Mouse (Mus musculus) forebrain, embryonic 15.5 days (tissue): ENCODE measurements around the gene Hist1h4c. TPM values are rescaled to one million over a fixed set of nuclear protein-coding genes. Genes with fewer than 3 reads are reported as not detected.
A peak's percentile ranks its signal among the peaks of the same experiment; 100 is the strongest.
"Not testable (repeated sequence)": the region's sequence is repeated elsewhere in the genome, so short reads cannot be mapped to it uniquely, and the experiment has no call there.

ENCODE experiments used
- ATAC-seq: fragments of 200-750 bp; cut with Nextera tagmentation; replicated peaks from 2 replicates; pipeline ENCODE4 v1.8.0; 2017; ENCODE audit warnings: mild to moderate bottlenecking, moderate TSS enrichment, moderate library complexity
- H3K27ac ChIP-seq: fragments of 300-500 bp; sonication (generic); replicated peaks from 2 replicates; pipeline ENCODE4 v1.5.1; 2015; ENCODE audit warnings: mild to moderate bottlenecking, inconsistent platforms
- H3K27me3 ChIP-seq: fragments of 300-500 bp; sonication (generic); 2 replicates; pipeline ENCODE4 v1.6.1; 2015; ENCODE audit warnings: inconsistent platforms
- H3K36me3 ChIP-seq: fragments of 300-500 bp; sonication (generic); 2 replicates; pipeline ENCODE4 v1.6.1; 2015; ENCODE audit warnings: mild to moderate bottlenecking, inconsistent platforms
- H3K4me1 ChIP-seq: fragments of 300-500 bp; sonication (generic); 2 replicates; pipeline ENCODE4 v1.6.1; 2015; ENCODE audit warnings: inconsistent platforms
- H3K4me2 ChIP-seq: fragments of 300-500 bp; sonication (generic); replicated peaks from 2 replicates; pipeline ENCODE4 v1.6.1; 2015; ENCODE audit warnings: mild to moderate bottlenecking, inconsistent platforms
- H3K4me3 ChIP-seq: fragments of 300-500 bp; sonication (generic); 2 replicates; pipeline ENCODE4 v1.5.1; 2015; ENCODE audit warnings: mild to moderate bottlenecking, inconsistent platforms
- H3K9ac ChIP-seq: fragments of 300-500 bp; sonication (generic); replicated peaks from 2 replicates; pipeline ENCODE4 v1.6.1; 2015; ENCODE audit warnings: mild to moderate bottlenecking, inconsistent platforms
- H3K9me3 ChIP-seq: fragments of 300-500 bp; sonication (generic); 2 replicates; pipeline ENCODE4 v1.6.1; 2016; ENCODE audit warnings: inconsistent platforms
- WGBS: fragments of 180-500 bp; shearing (Covaris S2); methylation state at CpG from one replicate; pipeline ENCODE4 v1.1.7; 2015; ENCODE audit warnings: mixed read lengths; 5-methylcytosine and 5-hydroxymethylcytosine counted together
- polyA plus RNA-seq: library from polyadenylated mRNA; unstranded; fragments of >200 nt; fragmentation: Nextera tagmentation; extraction: Ambion mirVana; gene quantifications from 2 replicates; pipeline ENCODE4 v1.2.1, GENCODE M21; 2015

Hist1h4c gene
- polyA plus RNA-seq, 1 experiment from 2014 or later = 4.4 TPM

- Histone ChIP-seq H3K27me3 (no peaks in the 10 kb centered on the region), H3K4me3 (no peak overlapping the region), H3K9ac (no peak overlapping the region), H3K27ac (no peak overlapping the region), H3K36me3 (no peaks in the 10 kb centered on the region), H3K4me2 (no peak overlapping the region), H3K9me3 (no peaks in the 10 kb centered on the region), H3K4me1 (no peaks in the 10 kb centered on the region)
- 90% methylated on average over 4 of the region's 4 CpGs for WGBS
- no peak for ATAC-seq
These were observed 26.0 kb upstream of the Hist1h4c start for GRCm38 (mm10) chr13:23724239-23724638.

DNA sequence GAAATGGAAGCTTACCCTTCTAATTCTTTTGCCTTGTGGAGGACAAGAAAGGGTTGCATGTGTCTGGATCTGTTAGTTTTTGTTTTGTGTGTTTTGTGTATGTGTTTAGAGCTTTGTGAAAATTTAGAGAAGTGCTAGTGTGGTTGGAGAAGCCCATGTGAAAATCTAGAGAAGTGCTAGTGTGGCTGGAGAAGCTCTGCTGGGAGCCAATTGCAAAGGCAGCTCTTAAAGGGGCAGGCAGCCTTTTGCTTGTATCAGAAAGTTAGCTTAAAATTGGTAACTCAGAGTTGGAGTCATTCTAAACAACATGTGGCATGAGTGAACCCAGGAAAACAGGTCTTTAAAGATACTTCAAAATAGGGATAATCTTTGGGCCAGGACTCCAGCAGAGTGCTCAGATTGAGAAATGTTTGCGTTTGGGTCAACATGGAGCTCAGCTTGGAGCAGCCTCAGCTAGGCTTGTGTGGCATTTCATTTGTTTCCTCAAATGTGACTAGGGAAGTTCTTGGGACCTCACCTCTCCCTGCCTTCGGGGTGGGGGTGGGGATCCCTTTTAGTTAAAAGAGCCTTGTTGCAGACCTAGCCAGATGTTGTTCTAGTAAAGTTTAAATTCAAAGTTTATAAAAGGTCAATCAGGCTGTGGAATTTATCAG is 19.5 kb upstream of the Hist1h4c start:
- not testable (repeated sequence) for H3K27me3 ChIP-seq, H3K36me3 ChIP-seq, H3K27ac ChIP-seq, ATAC-seq, H3K4me2 ChIP-seq, H3K4me3 ChIP-seq, H3K4me1 ChIP-seq, H3K9me3 ChIP-seq, H3K9ac ChIP-seq
- WGBS = 10% methylated on average over 2 of the region's 2 CpGs

- H3K27ac ChIP-seq = no peak overlapping the region
- WGBS = 63% methylated on average over 11 of the region's 11 CpGs
- H3K9ac ChIP-seq = no peak overlapping the region
- no peak overlapping the region for H3K4me2 ChIP-seq
- no peaks in the 10 kb centered on the region for H3K27me3 ChIP-seq
- no peak for ATAC-seq
- no peak overlapping the region for H3K4me3 ChIP-seq
- H3K9me3 ChIP-seq = no peaks in the 10 kb centered on the region
- no peaks in the 10 kb centered on the region for H3K36me3 ChIP-seq
- no peaks in the 10 kb centered on the region for H3K4me1 ChIP-seq
These were observed 18.9 kb upstream of the Hist1h4c start for GRCm38 (mm10) chr13:23717176-23717575.

DNA sequence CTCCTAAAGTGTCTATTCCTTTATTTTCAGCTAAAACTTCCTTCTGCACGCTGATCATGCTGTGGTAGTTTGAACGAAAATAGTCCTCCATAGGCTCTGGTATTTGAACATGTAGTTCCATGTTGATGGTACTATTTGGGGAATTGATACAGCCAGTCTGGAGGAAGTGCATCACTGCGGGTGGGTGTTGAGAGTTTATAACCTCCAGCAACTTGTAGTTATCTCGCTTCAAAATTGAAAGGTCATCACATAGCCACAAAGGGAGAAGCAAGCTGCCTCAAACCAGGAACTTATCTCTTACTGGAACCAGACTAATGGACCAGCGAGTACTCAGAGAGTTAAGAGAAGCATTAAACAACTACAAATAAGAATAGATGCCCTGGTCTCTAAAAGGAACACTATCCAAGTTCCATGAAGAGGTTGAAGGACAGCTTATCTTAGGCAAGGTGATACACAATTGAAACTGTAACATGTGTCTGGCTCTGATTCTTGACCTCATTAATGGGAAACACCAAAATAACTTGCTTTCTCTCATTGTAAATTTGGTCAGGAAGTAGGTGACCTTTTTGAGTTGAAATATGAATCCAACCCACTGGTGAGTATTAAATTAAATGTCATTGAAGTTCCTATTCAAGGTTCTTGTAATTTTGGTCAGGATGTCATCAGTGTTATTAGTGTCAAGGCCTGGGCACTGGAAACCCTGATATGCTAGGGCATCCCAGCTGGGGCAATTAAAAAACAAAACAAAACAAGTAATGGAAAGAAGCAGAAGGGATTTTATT is 18.2 kb upstream of the Hist1h4c start:
- Histone ChIP-seq H3K4me1 (no peaks in the 10 kb centered on the region), H3K9me3 (no peaks in the 10 kb centered on the region), H3K9ac (no peak overlapping the region), H3K36me3 (no peaks in the 10 kb centered on the region), H3K4me3 (no peak overlapping the region), H3K4me2 (no peak overlapping the region), H3K27me3 (no peaks in the 10 kb centered on the region), H3K27ac (no peak overlapping the region)
- ATAC-seq = no peak
- 86% methylated on average over 5 of the region's 5 CpGs for WGBS

GRCm38 (mm10) chr13:23710374-23711089 is 12.3 kb upstream of the Hist1h4c start, which contains the start of gene Hfe:
Hfe (minus strand) TSS chr13:23710854.
- ATAC-seq = peak; percentile 58; the same call in 1 of the 2 replicates

GRCm38 (mm10) chr13:23709714-23710373 is 11.6 kb upstream of the Hist1h4c start:
- ATAC-seq = peak; percentile 26; the same call in 1 of the 2 replicates
- Histone ChIP-seq H3K4me2 (peak overlapping the region; percentile 48), H3K4me3 (peak overlapping the region; percentile 33), H3K27ac (no peak overlapping the region), H3K4me1 (peaks cover 16% of the 10 kb centered on the region), H3K9ac (peak overlapping the region; percentile 43), H3K27me3 (no peaks in the 10 kb centered on the region; the same call in 1 of the 2 replicates), H3K36me3 (no peaks in the 10 kb centered on the region), H3K9me3 (no peaks in the 10 kb centered on the region)
- WGBS = 15% methylated on average over 15 of the region's 15 CpGs

More at GRCm38 (mm10) chr13:23710374-23711089, 12.3 kb upstream of the Hist1h4c start, which contains the start of gene Hfe:
- Histone ChIP-seq H3K27me3 (no peaks in the 10 kb centered on the region; the same call in 1 of the 2 replicates), H3K9ac (peak within 1 kb of the TSS; percentile 43), H3K4me2 (peak within 1 kb of the TSS; percentile 48), H3K4me3 (peak within 1 kb of the TSS; percentile 33), H3K9me3 (no peaks in the 10 kb centered on the region), H3K27ac (no peak within 1 kb of the TSS), H3K4me1 (peaks cover 16% of the 10 kb centered on the region), H3K36me3 (no peaks in the 10 kb centered on the region)
- 5% methylated on average over 17 of the region's 17 CpGs for WGBS

DNA sequence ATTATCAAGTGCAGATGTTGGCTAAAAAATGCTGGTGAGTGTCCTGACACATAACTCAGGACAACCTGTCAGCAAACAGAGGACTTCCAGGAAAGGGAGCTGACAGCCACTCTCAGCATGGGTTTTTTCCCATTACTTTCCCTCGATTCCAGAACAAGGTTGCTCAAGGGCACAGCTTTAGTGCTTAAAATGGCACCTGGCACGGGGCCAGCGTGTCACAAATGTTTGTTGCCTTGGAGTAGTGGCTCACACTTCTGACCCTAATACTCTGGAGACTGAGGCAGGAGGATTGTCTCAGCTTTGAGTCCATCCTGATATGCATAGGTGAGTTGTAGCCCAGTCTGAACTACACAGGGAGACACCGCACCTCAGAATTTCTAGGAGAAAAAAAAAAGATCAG is 10.4 kb upstream of the Hist1h4c start:
- no peaks in the 10 kb centered on the region for H3K36me3 ChIP-seq
- ATAC-seq = no peak
- no peak overlapping the region for H3K4me3 ChIP-seq
- H3K9me3 ChIP-seq = no peaks in the 10 kb centered on the region
- H3K9ac ChIP-seq = no peak overlapping the region
- H3K27me3 ChIP-seq = no peaks in the 10 kb centered on the region; the same call in 1 of the 2 replicates
- H3K4me1 ChIP-seq = peaks cover 16% of the 10 kb centered on the region
- 77% methylated on average over 4 of the region's 4 CpGs for WGBS
- H3K27ac ChIP-seq = no peak overlapping the region
- H3K4me2 ChIP-seq = no peak overlapping the region

DNA sequence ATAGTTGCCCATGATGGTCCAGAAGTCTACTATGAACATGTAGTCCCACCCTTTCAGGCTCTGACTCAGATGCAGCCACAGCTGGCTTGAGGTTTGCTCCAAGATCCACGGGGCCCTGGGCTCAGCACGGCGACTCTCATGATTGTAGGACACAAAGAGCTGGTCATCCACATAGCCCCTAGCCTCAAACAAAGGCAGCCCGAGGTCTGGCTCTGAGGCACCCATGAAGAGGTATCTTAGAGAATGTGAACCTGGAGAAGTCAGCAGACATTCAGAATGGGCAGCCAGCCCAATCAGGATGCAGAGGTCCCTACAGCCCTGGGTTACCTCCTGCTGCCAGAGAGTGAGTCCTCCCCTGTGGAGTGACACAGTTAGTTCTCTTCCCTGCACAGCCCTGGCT is 9.8 kb upstream of the Hist1h4c start:
- no peaks in the 10 kb centered on the region; the same call in 1 of the 2 replicates for H3K27me3 ChIP-seq
- 87% methylated on average over 4 of the region's 4 CpGs for WGBS
- ATAC-seq = no peak
- H3K4me3 ChIP-seq = no peak overlapping the region
- no peak overlapping the region for H3K27ac ChIP-seq
- H3K4me1 ChIP-seq = peaks cover 16% of the 10 kb centered on the region
- H3K4me2 ChIP-seq = no peak overlapping the region
- H3K9ac ChIP-seq = no peak overlapping the region
- H3K36me3 ChIP-seq = no peaks in the 10 kb centered on the region
- H3K9me3 ChIP-seq = no peaks in the 10 kb centered on the region

DNA sequence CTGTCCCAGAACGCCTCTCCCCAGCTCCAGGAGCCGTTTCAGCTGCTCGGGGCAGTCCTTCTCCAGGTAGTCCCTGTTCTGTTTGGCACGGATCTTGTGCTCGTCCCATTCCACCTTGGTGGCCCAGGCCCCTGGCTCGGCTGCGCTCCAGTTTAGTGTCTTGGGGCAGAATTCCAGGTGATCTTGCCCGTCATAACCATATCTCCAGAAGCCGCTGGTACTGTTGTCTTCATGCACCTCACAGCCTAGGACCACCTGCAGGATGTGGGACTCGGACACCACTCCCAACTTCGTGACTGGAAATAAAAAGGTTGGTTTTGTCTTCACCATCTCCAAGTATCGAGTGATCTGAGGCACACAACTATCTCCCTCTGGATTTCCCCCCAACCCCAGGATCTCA is 8.5 kb upstream of the Hist1h4c start:
- no peak overlapping the region for H3K27ac ChIP-seq
- no peak overlapping the region for H3K4me2 ChIP-seq
- no peak for ATAC-seq
- H3K4me3 ChIP-seq = no peak overlapping the region
- H3K9me3 ChIP-seq = no peaks in the 10 kb centered on the region
- H3K36me3 ChIP-seq = no peaks in the 10 kb centered on the region
- H3K9ac ChIP-seq = no peak overlapping the region
- 94% methylated on average over 12 of the region's 12 CpGs for WGBS
- no peaks in the 10 kb centered on the region; the same call in 1 of the 2 replicates for H3K27me3 ChIP-seq
- peaks cover 16% of the 10 kb centered on the region for H3K4me1 ChIP-seq

GRCm38 (mm10) chr13:23705751-23706356 is 7.6 kb upstream of the Hist1h4c start:
- Histone ChIP-seq H3K9ac (no peak overlapping the region), H3K4me3 (no peak overlapping the region), H3K4me1 (peaks cover 16% of the 10 kb centered on the region), H3K9me3 (no peaks in the 10 kb centered on the region), H3K4me2 (no peak overlapping the region), H3K27me3 (no peaks in the 10 kb centered on the region; the same call in 1 of the 2 replicates), H3K27ac (no peak overlapping the region), H3K36me3 (no peaks in the 10 kb centered on the region)
- WGBS = 95% methylated on average over 7 of the region's 7 CpGs
- ATAC-seq = no peak

- 90% methylated on average over 2 of the region's 2 CpGs for WGBS
- H3K4me2 ChIP-seq, H3K9ac ChIP-seq, H3K27ac ChIP-seq, H3K4me1 ChIP-seq, H3K9me3 ChIP-seq, H3K4me3 ChIP-seq, ATAC-seq, H3K36me3 ChIP-seq, H3K27me3 ChIP-seq: not testable (repeated sequence)
These were observed 4.5 kb upstream of the Hist1h4c start for GRCm38 (mm10) chr13:23702801-23703200.
